8 mouse cellular contexts compared by ENCODE assay signal in genomic region chr9:21724147-21724536, GRCm38 (mm10). TPM values are rescaled to one million over a fixed set of nuclear protein-coding genes. Genes with fewer than 3 reads are reported as not detected.
DNase-seq lines count a peak whose midpoint lies in the region; ATAC-seq and TF ChIP-seq lines count a peak whose summit lies in the region.

No protein-coding gene starts in this region.

- H3K27me3 ChIP-seq in embryonic facial prominence, embryonic 15.5 days, result no peaks in the 10 kb centered on the region
- no peaks in the 10 kb centered on the region for H3K27me3 ChIP-seq in heart, embryonic 10.5 days (ENCODE audit: insufficient read depth, poor library complexity, severe bottlenecking)
- H3K27me3 ChIP-seq in kidney, embryonic 15.5 days, result no peaks in the 10 kb centered on the region

- H3K4me3 ChIP-seq in bone marrow, adult 2 months (replicated peaks; ENCODE audit: control insufficient read depth, low read depth, low read length), result peak overlapping the region; percentile 71
- peak overlapping the region; percentile 63 for H3K4me3 ChIP-seq in embryonic facial prominence, embryonic 15.5 days (replicated peaks)
- H3K4me3 ChIP-seq in heart, embryonic 10.5 days, result peak overlapping the region; percentile 77
- H3K4me3 ChIP-seq in kidney, embryonic 15.5 days (replicated peaks), result peak overlapping the region; percentile 77

- WGBS in bone marrow, adult 2 months, result under 1% methylated on average over 18 of the region's 18 CpGs
- 1% methylated on average over 18 of the region's 18 CpGs for WGBS in embryonic facial prominence, embryonic 15.5 days
- under 1% methylated on average over 18 of the region's 18 CpGs for WGBS in heart, embryonic 10.5 days
- 0% methylated on average over 18 of the region's 18 CpGs for WGBS in kidney, embryonic 15.5 days

- peak; percentile 94 for ATAC-seq in embryonic facial prominence, embryonic 15.5 days (ENCODE audit: insufficient number of reproducible peaks, low FRiP score, low TSS enrichment, low read depth)
- ATAC-seq in kidney, embryonic 15.5 days (replicated peaks; ENCODE audit: low FRiP score), result peak; percentile 95
- peak; percentile 86 for ATAC-seq in monocyte, adult 5-6 weeks (replicated peaks; ENCODE audit: insufficient number of reproducible peaks, low FRiP score, low TSS enrichment, poor library complexity, severe bottlenecking)

- H3K36me3 ChIP-seq in embryonic facial prominence, embryonic 15.5 days, result no peaks in the 10 kb centered on the region
- H3K36me3 ChIP-seq in heart, embryonic 10.5 days, result peaks cover 33% of the 10 kb centered on the region
- H3K36me3 ChIP-seq in kidney, embryonic 15.5 days, result peaks cover 22% of the 10 kb centered on the region; the same call in 1 of the 2 replicates

- peak; percentile 96 for DNase-seq in 416B (ENCODE audit: low read depth)
- DNase-seq in heart, embryonic 10.5 days (ENCODE audit: low spot score), result peak; percentile 98
- DNase-seq in liver, result peak; percentile 97
- peak; percentile 84 to 89 for DNase-seq in spleen, postnatal 4 days (ENCODE audit: low spot score in 2 of 2)

- no peak for TF ChIP-seq CTCF in bone marrow, adult 2 months (IDR thresholded peaks at IDR 0.05; ENCODE audit: control insufficient read depth, insufficient read depth, low read length)

- H3K4me2 ChIP-seq in embryonic facial prominence, embryonic 15.5 days (replicated peaks), result peak overlapping the region; percentile 66
- H3K4me2 ChIP-seq in kidney, embryonic 15.5 days, result peak overlapping the region; percentile 72

- H3K27ac ChIP-seq in bone marrow, adult 2 months (ENCODE audit: control insufficient read depth, insufficient read depth, low read depth, low read length, poor library complexity), result peak overlapping the region; percentile 75
- H3K27ac ChIP-seq in embryonic facial prominence, embryonic 15.5 days (replicated peaks), result peak overlapping the region; percentile 96
- H3K27ac ChIP-seq in heart, embryonic 10.5 days, result peak overlapping the region; percentile 94
- peak overlapping the region; percentile 96 for H3K27ac ChIP-seq in kidney, embryonic 15.5 days

- no peaks in the 10 kb centered on the region for H3K9me3 ChIP-seq in embryonic facial prominence, embryonic 15.5 days (replicated peaks)
- no peaks in the 10 kb centered on the region for H3K9me3 ChIP-seq in heart, embryonic 10.5 days
- no peaks in the 10 kb centered on the region for H3K9me3 ChIP-seq in kidney, embryonic 15.5 days (replicated peaks)

- H3K9ac ChIP-seq in embryonic facial prominence, embryonic 15.5 days, result peak overlapping the region; percentile 53
- peak overlapping the region; percentile 72 for H3K9ac ChIP-seq in kidney, embryonic 15.5 days

- peaks cover 5% of the 10 kb centered on the region; the same call in 1 of the 2 replicates for H3K4me1 ChIP-seq in bone marrow, adult 2 months (ENCODE audit: control insufficient read depth, insufficient read depth, low read length)
- peaks cover 36% of the 10 kb centered on the region for H3K4me1 ChIP-seq in embryonic facial prominence, embryonic 15.5 days
- H3K4me1 ChIP-seq in heart, embryonic 10.5 days, result peaks cover 50% of the 10 kb centered on the region
- H3K4me1 ChIP-seq in kidney, embryonic 15.5 days, result peaks cover 54% of the 10 kb centered on the region

- peak; percentile 63; the same call in 1 of the 2 replicates for TF ChIP-seq POLR2A in bone marrow, adult 2 months (IDR thresholded peaks at IDR 0.05; ENCODE audit: borderline replicate concordance, control insufficient read depth, low read depth, low read length)

RNA-seq across cellular contexts. Expression of gene Ldlr, which starts 0.9 kb away (rescaled TPM):
- polyA plus RNA-seq in bone marrow, adult 2 months (2011; ENCODE audit: insufficient read depth, insufficient read length, low replicate concordance, missing spikeins), result 8.1 and 14.5 TPM in 2 replicates
- 35.5 and 39.4 TPM in 2 replicates for polyA plus RNA-seq in embryonic facial prominence, embryonic 15.5 days (2015; fragmentation: Nextera tagmentation; extraction: Ambion mirVana)
- polyA plus RNA-seq in heart, embryonic 10.5 days (2016; fragmentation: Nextera tagmentation; extraction: Ambion mirVana), result 36.6 and 42.9 TPM in 2 replicates
- 28.9 and 34.9 TPM in 2 replicates for polyA plus RNA-seq in kidney, embryonic 15.5 days (2015; fragmentation: Nextera tagmentation; extraction: Ambion mirVana)
- total RNA-seq in monocyte, adult 5-6 weeks (2017), result 63.8 to 106 TPM (median 96.1 TPM) in 3 replicates

RNA-seq across cellular contexts. Expression of gene Spc24, which starts 36.0 kb away (rescaled TPM):
- polyA plus RNA-seq in bone marrow, adult 2 months (2011; ENCODE audit: insufficient read depth, insufficient read length, low replicate concordance, missing spikeins), result 40.1 and 46.6 TPM in 2 replicates
- 80.1 and 83.4 TPM in 2 replicates for polyA plus RNA-seq in embryonic facial prominence, embryonic 15.5 days (2015; fragmentation: Nextera tagmentation; extraction: Ambion mirVana)
- polyA plus RNA-seq in heart, embryonic 10.5 days (2016; fragmentation: Nextera tagmentation; extraction: Ambion mirVana), result 112 and 160 TPM in 2 replicates
- polyA plus RNA-seq in kidney, embryonic 15.5 days (2015; fragmentation: Nextera tagmentation; extraction: Ambion mirVana), result 126 and 135 TPM in 2 replicates
- total RNA-seq in monocyte, adult 5-6 weeks (2017), result 4.1 to 8.0 TPM (median 6.2 TPM) in 3 replicates

Comparison
In these comparisons a context has a peak if more than half of its experiments do, and no peak if none do; other contexts are left out.
1. Peak in every context shown above with its lines: DNase-seq, ATAC-seq, H3K4me3 ChIP-seq and H3K27ac ChIP-seq.